Mouse (Mus musculus) stomach, adult 2 months (tissue): ENCODE data around the gene Edem2. TPM values are rescaled to one million over a fixed set of nuclear protein-coding genes. Genes with fewer than 3 reads are reported as not detected.

ENCODE experiments used
- polyA plus RNA-seq: library from polyadenylated mRNA; depleted of rRNA; stranded (reverse); fragments of >200 nt; gene quantifications from 2 replicates; pipeline ENCODE4 v1.2.3, GENCODE M21; 2012; rRNA removed

Edem2 gene
- polyA plus RNA-seq, result 42.9 and 44.4 TPM in 2 replicates

GRCm38 (mm10) chr2:155729158-155729645 is at the start of gene Edem2:
Gene Edem2, minus strand, starts transcription at chr2:155729475.

DNA sequence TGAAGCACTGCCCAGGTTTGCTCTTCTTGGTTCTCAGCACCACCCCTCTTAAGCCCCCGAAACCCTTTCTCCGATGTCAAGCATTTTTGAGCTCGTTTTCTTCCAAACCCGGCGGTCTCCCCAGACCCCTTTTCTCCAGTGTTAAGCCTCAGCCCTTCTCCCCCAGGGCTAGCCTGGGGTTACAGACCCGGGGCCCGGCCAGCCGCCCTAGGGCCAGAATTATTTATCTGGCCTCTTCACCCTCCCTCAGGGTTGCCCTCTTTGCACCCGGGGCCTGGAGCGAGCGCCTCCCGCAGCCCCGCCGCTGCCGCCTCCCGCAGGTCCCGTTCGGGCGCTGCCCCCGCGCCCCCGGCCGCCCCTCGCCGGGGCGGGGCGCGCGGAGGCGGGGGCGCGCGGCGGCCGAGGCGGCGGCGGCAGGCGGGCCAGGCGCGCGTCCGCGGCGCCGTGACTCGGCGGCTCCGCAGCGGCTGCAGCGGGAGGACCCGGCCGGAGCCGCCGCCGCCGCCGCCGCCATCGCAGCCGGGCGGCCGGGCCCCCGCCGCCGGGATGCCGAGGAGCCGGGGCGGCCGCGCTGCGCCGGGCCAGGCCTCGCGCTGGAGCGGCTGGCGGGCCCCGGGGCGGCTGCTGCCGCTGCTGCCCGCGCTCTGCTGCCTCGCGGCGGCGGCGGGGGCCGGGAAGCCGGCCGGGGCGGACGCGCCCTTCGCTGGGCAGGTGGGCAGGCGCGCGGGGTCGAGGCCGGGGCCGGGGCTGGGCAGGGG is 45.8 kb upstream of the Edem2 start, which contains the start of gene Mmp24:
Gene Mmp24 (plus strand): TSS at position 416 of the 758 bp plus-strand sequence.

GRCm38 (mm10) chr2:155751014-155751786 is 21.9 kb upstream of the Edem2 start, which contains the start of gene Procr:
Gene Procr, plus strand, starts transcription at chr2:155751117.

GRCm38 (mm10) chr2:155735766-155736165 is 6.5 kb upstream of the Edem2 start, which contains the start of gene Gm17581:
Gene Gm17581, minus strand, starts transcription at chr2:155735866.

GRCm38 (mm10) chr2:155691723-155692493 is 37.4 kb downstream of the Edem2 start, which contains the start of gene Trpc4ap:
Gene Trpc4ap, minus strand, starts transcription at chr2:155692384.

Other genes starting within 250 kb of the Edem2 start
- gene Acss2, start 211.5 kb downstream of the Edem2 start, polyA plus RNA-seq, result 11.1 and 13.2 TPM in 2 replicates
- gene Ggt7, start 211.2 kb downstream of the Edem2 start, polyA plus RNA-seq, result 9.5 and 12.7 TPM in 2 replicates
- 59.0 and 67.1 TPM in 2 replicates for gene Gss, start 136.7 kb downstream of the Edem2 start, polyA plus RNA-seq
- 0.02 TPM in 1 of 2 replicates, not detected in the other for gene Myh7b, start 118.3 kb downstream of the Edem2 start, polyA plus RNA-seq
- 72.7 and 87.2 TPM in 2 replicates for gene Trpc4ap, start 37.1 kb downstream of the Edem2 start, polyA plus RNA-seq
- not detected in 2 replicates for gene Gm17581, start 6.4 kb upstream of the Edem2 start, polyA plus RNA-seq
- 6.5 and 8.9 TPM in 2 replicates for gene Procr, start 21.6 kb upstream of the Edem2 start, polyA plus RNA-seq
- gene Mmp24, start 45.9 kb upstream of the Edem2 start, polyA plus RNA-seq, result 0.22 TPM in 2 replicates
- 39.1 and 88.0 TPM in 2 replicates for gene BC029722, start 90.0 kb upstream of the Edem2 start, polyA plus RNA-seq
- 175 and 188 TPM in 2 replicates for gene Eif6, start 97.5 kb upstream of the Edem2 start, polyA plus RNA-seq
- gene Fam83c, start 105.4 kb upstream of the Edem2 start, polyA plus RNA-seq, result 8.5 and 10.6 TPM in 2 replicates
- gene Uqcc1, start 200.8 kb upstream of the Edem2 start, polyA plus RNA-seq, result 4.6 and 7.1 TPM in 2 replicates
- gene Gm15557, start 211.3 kb upstream of the Edem2 start, polyA plus RNA-seq, result not detected in 2 replicates
- 0.39 and 0.54 TPM in 2 replicates for gene Gdf5, start 215.9 kb upstream of the Edem2 start, polyA plus RNA-seq
- gene Cep250, start 227.0 kb upstream of the Edem2 start, polyA plus RNA-seq, result 1.7 and 1.9 TPM in 2 replicates